Mouse (Mus musculus) heart, embryonic 10.5 days (tissue): ENCODE measurements around the gene Rabep1. TPM values are rescaled to one million over a fixed set of nuclear protein-coding genes. Genes with fewer than 3 reads are reported as not detected.
"Not testable (repeated sequence)": the region's sequence is repeated elsewhere in the genome, so short reads cannot be mapped to it uniquely, and the experiment has no call there.

ENCODE experiments used
- DNase-seq: peaks from one replicate; pipeline ENCODE4 v3.0.0-alpha.2; 2017; ENCODE audit warnings: low spot score
- H3K27ac ChIP-seq: fragments of 300-500 bp; sonication (generic); 2 replicates; pipeline ENCODE4 v1.5.1; 2016; ENCODE audit warnings: mild to moderate bottlenecking
- H3K27me3 ChIP-seq: fragments of 300-500 bp; sonication (generic); 2 replicates; pipeline ENCODE4 v1.6.1; 2016; ENCODE audit warnings: mild to moderate bottlenecking; ENCODE audit not compliant: poor library complexity, insufficient read depth, severe bottlenecking
- H3K36me3 ChIP-seq: fragments of 300-500 bp; sonication (generic); 2 replicates; pipeline ENCODE4 v1.6.1; 2016; ENCODE audit warnings: mild to moderate bottlenecking, moderate library complexity
- H3K4me1 ChIP-seq: fragments of 300-500 bp; sonication (generic); 2 replicates; pipeline ENCODE4 v1.6.1; 2016; ENCODE audit warnings: mild to moderate bottlenecking
- H3K4me3 ChIP-seq: fragments of 300-500 bp; sonication (generic); 2 replicates; pipeline ENCODE4 v1.5.1; 2016; ENCODE audit warnings: mild to moderate bottlenecking, moderate library complexity
- H3K9me3 ChIP-seq: fragments of 300-500 bp; sonication (generic); 2 replicates; pipeline ENCODE4 v1.6.1; 2016; ENCODE audit warnings: mild to moderate bottlenecking, moderate library complexity
- WGBS: fragments of 180-500 bp; shearing (Covaris S2); methylation state at CpG from one replicate; pipeline ENCODE4 v1.1.7; 2016; 5-methylcytosine and 5-hydroxymethylcytosine counted together
- polyA plus RNA-seq: library from polyadenylated mRNA; unstranded; fragments of >200 nt; fragmentation: Nextera tagmentation; extraction: Ambion mirVana; gene quantifications from 2 replicates; pipeline ENCODE4 v1.2.1, GENCODE M21; 2016

Rabep1 gene
- polyA plus RNA-seq, 1 experiment from 2014 or later = 29.4 TPM

- Histone ChIP-seq H3K36me3 (peaks cover 11% of the 10 kb centered on the region), H3K9me3 (no peaks in the 10 kb centered on the region), H3K27ac (no peak overlapping the region), H3K4me1 (peaks cover 6% of the 10 kb centered on the region), H3K27me3 (no peaks in the 10 kb centered on the region), H3K4me3 (no peak overlapping the region)
- no peak for DNase-seq
- 86% methylated on average over 1 of the region's 1 CpGs for WGBS
Measured at GRCm38 (mm10) chr11:70873846-70874613, 29.5 kb downstream of the Rabep1 start.

GRCm38 (mm10) chr11:70877670-70878069, 33.1 kb downstream of the Rabep1 start:
- WGBS = 94% methylated on average over 7 of the region's 7 CpGs
- H3K9me3 ChIP-seq = no peaks in the 10 kb centered on the region
- H3K4me3 ChIP-seq = no peak overlapping the region
- H3K27ac ChIP-seq = no peak overlapping the region
- DNase-seq = no peak
- H3K27me3 ChIP-seq = no peaks in the 10 kb centered on the region
- H3K36me3 ChIP-seq = peaks cover 21% of the 10 kb centered on the region
- H3K4me1 ChIP-seq = peaks cover 4% of the 10 kb centered on the region

- no peaks in the 10 kb centered on the region for H3K4me1 ChIP-seq
- DNase-seq = no peak
- no peak overlapping the region for H3K4me3 ChIP-seq
- H3K36me3 ChIP-seq = peaks cover 26% of the 10 kb centered on the region
- WGBS = 87% methylated on average over 3 of the region's 3 CpGs
- no peaks in the 10 kb centered on the region for H3K27me3 ChIP-seq
- no peak overlapping the region for H3K27ac ChIP-seq
- no peaks in the 10 kb centered on the region for H3K9me3 ChIP-seq
Measured at GRCm38 (mm10) chr11:70882905-70883430, 38.4 kb downstream of the Rabep1 start.

GRCm38 (mm10) chr11:70890643-70891042, 46.1 kb downstream of the Rabep1 start:
- H3K36me3 ChIP-seq = peaks cover 47% of the 10 kb centered on the region

DNA sequence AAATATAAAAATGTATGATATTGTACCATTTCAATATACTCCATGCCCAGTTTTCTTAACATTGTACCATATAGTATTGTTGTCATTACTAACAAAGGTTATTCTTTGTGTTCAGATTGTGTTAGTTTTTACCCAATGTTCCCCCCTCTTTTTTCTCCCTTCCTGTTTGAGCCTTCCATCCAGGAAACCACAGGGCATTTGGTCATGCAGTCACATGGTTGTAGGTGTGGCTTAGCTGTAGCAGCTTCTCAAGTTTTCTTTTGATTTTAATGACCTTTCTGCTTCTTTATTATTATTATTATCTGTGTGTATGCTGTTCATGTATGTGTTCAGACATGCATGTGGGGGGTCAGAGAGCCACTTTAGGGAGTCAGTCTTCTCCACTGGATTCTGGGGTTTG, 47.0 kb downstream of the Rabep1 start:
- no peaks in the 10 kb centered on the region for H3K9me3 ChIP-seq
- no peaks in the 10 kb centered on the region for H3K4me1 ChIP-seq
- H3K27ac ChIP-seq = no peak overlapping the region
- H3K36me3 ChIP-seq = peaks cover 48% of the 10 kb centered on the region
- H3K27me3 ChIP-seq = no peaks in the 10 kb centered on the region
- H3K4me3 ChIP-seq = no peak overlapping the region
- no peak for DNase-seq

More at GRCm38 (mm10) chr11:70890643-70891042, 46.1 kb downstream of the Rabep1 start:
- H3K27me3 ChIP-seq = no peaks in the 10 kb centered on the region
- WGBS = 93% methylated on average over 2 of the region's 2 CpGs
- no peaks in the 10 kb centered on the region for H3K4me1 ChIP-seq
- no peak overlapping the region for H3K4me3 ChIP-seq
- DNase-seq = no peak
- H3K27ac ChIP-seq = no peak overlapping the region
- H3K9me3 ChIP-seq = no peaks in the 10 kb centered on the region

DNA sequence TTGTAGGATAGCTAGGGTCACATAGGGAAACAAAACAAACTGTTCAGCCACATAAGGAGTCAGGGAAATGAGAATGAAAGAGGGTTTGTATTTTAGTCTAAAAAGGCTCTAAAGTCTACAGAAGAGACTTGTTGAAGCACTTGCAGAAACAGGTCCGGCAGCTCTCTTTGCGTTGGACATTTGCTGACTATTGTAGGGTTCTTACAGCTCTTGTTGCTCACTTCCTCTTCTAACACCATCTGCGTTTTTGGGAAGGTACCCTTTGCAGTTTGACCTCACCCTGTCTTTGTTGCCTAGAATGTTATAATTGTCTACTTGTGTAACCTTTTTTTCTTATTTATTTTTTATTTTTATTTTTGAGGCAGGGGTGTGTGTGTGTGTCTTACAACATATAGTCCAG, 53.1 kb downstream of the Rabep1 start:
- Histone ChIP-seq H3K4me1 (no peaks in the 10 kb centered on the region), H3K27me3 (no peaks in the 10 kb centered on the region), H3K4me3 (no peak overlapping the region), H3K36me3 (peaks cover 44% of the 10 kb centered on the region), H3K27ac (no peak overlapping the region), H3K9me3 (no peaks in the 10 kb centered on the region)
- no peak for DNase-seq
- WGBS = 91% methylated on average over 3 of the region's 3 CpGs

DNA sequence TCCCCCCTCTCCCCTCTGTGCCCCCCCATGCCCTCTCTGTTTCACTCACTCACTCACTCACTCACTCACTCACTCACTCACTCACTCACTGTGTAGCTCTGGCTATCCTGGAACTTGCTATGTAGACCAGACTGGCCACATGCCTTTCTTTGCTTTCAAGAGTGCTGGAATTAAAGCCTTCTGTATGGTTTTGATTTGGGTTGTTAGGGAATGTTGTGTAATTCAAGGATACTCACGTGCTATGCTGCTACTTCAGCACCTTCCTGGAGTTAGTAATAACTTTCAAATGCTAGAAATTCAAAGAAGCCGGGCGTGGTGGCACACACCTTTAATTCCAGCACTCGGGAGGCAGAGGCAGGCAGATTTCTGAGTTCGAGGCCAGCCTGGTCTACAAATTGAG, 53.6 kb downstream of the Rabep1 start:
- H3K27ac ChIP-seq, H3K4me1 ChIP-seq, H3K27me3 ChIP-seq, H3K9me3 ChIP-seq, DNase-seq, H3K4me3 ChIP-seq: not testable (repeated sequence)
- 94% methylated on average over 5 of the region's 5 CpGs for WGBS
- peaks cover 47% of the 10 kb centered on the region for H3K36me3 ChIP-seq

- Histone ChIP-seq H3K27me3 (no peaks in the 10 kb centered on the region), H3K9me3 (no peaks in the 10 kb centered on the region), H3K4me1 (no peaks in the 10 kb centered on the region), H3K4me3 (no peak overlapping the region), H3K27ac (no peak overlapping the region), H3K36me3 (peaks cover 58% of the 10 kb centered on the region)
- WGBS = 76% methylated on average over 3 of the region's 3 CpGs
- no peak for DNase-seq
Measured at GRCm38 (mm10) chr11:70906681-70907080, 62.1 kb downstream of the Rabep1 start.

DNA sequence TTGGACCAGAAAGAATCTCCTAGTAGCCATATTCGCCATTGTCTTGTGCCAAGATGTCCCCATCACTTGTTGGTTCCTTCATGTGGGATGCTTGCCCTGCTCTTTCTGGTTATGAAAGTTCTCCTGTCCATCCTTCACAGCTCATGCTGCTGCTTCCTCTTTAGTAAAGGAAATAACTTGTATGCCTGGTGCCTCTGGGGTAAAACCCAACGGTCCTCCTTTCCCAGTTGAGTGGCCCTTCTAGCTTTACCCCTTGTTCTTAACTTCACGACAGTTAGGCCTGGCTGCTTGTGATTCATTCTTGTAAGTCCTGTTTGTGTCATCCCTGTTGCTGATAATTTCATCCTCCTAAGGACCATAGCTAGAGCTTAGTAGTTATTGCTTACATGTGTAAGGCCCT, 66.7 kb downstream of the Rabep1 start:
- DNase-seq = no peak
- Histone ChIP-seq H3K4me1 (no peaks in the 10 kb centered on the region), H3K9me3 (no peaks in the 10 kb centered on the region), H3K4me3 (no peak overlapping the region), H3K27ac (no peak overlapping the region), H3K27me3 (no peaks in the 10 kb centered on the region), H3K36me3 (peaks cover 56% of the 10 kb centered on the region)
- 95% methylated on average over 3 of the region's 3 CpGs for WGBS

DNA sequence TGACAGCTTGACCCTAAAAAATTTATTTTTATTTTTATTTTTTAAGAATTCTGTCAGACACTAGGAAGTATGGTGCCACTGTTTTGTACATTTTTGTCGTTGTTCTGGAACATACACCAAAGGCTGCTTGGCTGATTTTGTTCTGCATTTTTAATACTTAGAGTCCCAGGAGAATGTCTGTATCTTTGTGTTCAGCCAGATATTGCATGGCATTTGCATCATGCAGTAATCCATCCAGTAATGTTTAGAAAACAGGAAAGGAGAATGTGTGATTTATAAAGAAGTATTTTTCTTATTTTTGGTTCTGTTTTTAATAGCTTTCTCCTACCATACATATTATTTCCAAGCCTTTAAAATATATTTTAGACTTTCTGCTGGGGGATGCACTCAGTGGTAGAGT, 67.3 kb downstream of the Rabep1 start:
- Histone ChIP-seq H3K27ac (no peak overlapping the region), H3K9me3 (no peaks in the 10 kb centered on the region), H3K4me3 (no peak overlapping the region), H3K27me3 (no peaks in the 10 kb centered on the region), H3K36me3 (peaks cover 60% of the 10 kb centered on the region), H3K4me1 (no peaks in the 10 kb centered on the region)
- WGBS = 92% methylated on average over 1 of the region's 1 CpGs
- no peak for DNase-seq

DNA sequence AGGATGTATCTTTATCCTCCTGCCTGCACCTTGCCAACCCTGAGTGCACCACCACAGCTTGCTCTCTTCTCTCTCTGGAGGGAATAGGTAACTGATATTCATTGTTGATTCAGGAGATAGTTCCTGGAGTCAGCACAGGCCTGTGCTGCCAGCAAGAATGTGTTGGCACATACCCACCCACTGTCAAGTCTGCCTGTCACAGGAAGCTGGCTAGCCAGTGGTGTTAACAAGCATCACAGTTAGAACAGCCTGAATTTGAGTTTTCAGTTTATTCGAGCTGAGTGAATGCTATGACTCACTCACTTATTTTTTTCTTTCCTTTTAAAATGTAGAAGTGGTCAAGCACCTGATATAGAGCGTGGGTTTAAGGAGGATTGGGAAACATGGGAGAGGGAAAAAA, 73.3 kb downstream of the Rabep1 start:
- WGBS = 88% methylated on average over 2 of the region's 2 CpGs

DNA sequence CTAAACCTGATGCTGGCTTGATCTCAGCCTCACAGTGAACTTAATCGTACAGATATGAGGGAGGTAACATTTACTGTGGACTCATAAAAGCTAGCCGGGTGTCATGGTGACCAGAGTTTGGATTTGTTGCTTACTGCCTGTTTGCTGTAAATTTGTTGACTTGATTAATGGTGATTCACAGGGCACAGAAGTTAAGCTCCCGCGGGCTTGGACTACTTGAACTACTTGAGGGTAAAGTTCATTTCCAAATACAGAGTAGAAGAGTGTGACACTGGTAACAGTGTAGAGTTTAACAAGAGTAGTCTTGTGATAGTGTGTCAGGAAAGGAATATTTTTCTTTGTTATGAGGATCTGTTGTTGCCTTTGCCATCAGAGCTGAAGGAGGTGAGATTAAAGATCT, 74.9 kb downstream of the Rabep1 start:
- Histone ChIP-seq H3K4me3 (no peak overlapping the region), H3K9me3 (no peaks in the 10 kb centered on the region), H3K4me1 (no peaks in the 10 kb centered on the region), H3K27ac (no peak overlapping the region), H3K27me3 (no peaks in the 10 kb centered on the region), H3K36me3 (peaks cover 60% of the 10 kb centered on the region)
- WGBS = 92% methylated on average over 4 of the region's 4 CpGs
- no peak for DNase-seq

More for the DNA sequence above, 73.3 kb downstream of the Rabep1 start:
- Histone ChIP-seq H3K27me3 (no peaks in the 10 kb centered on the region), H3K36me3 (peaks cover 48% of the 10 kb centered on the region), H3K27ac (no peak overlapping the region), H3K4me3 (no peak overlapping the region), H3K4me1 (no peaks in the 10 kb centered on the region), H3K9me3 (no peaks in the 10 kb centered on the region)
- no peak for DNase-seq

GRCm38 (mm10) chr11:70931461-70931860, 86.9 kb downstream of the Rabep1 start:
- H3K4me1 ChIP-seq = no peaks in the 10 kb centered on the region
- no peaks in the 10 kb centered on the region for H3K27me3 ChIP-seq
- WGBS = 89% methylated on average over 5 of the region's 5 CpGs
- peaks cover 61% of the 10 kb centered on the region for H3K36me3 ChIP-seq
- H3K9me3 ChIP-seq = no peaks in the 10 kb centered on the region
- H3K4me3 ChIP-seq = no peak overlapping the region
- peak; percentile 6 for DNase-seq
- H3K27ac ChIP-seq = no peak overlapping the region

- H3K27ac ChIP-seq = no peak overlapping the region
- no peak overlapping the region for H3K4me3 ChIP-seq
- peaks cover 76% of the 10 kb centered on the region for H3K36me3 ChIP-seq
- DNase-seq = peak; percentile 66
- no peaks in the 10 kb centered on the region for H3K4me1 ChIP-seq
- H3K27me3 ChIP-seq = no peaks in the 10 kb centered on the region
- 89% methylated on average over 7 of the region's 7 CpGs for WGBS
- H3K9me3 ChIP-seq = no peaks in the 10 kb centered on the region
Measured at GRCm38 (mm10) chr11:70935316-70935715, 90.7 kb downstream of the Rabep1 start.
